Mouse (Mus musculus): Measurements from ENCODE around the gene Ell.

Ell gene

GRCm38 (mm10) chr8:70598722-70599121 lies 59.5 kb downstream of the Ell start:
- DNase-seq (ENCODE audit: low read depth), result no peak

GRCm38 (mm10) chr8:70599507-70600290 lies 60.4 kb downstream of the Ell start:
- DNase-seq (ENCODE audit: low read depth), result no peak

GRCm38 (mm10) chr8:70600473-70601270 lies 61.4 kb downstream of the Ell start:
- DNase-seq (ENCODE audit: low read depth), result no peak

GRCm38 (mm10) chr8:70601271-70601649 lies 62.0 kb downstream of the Ell start:
- no peak for DNase-seq (ENCODE audit: low read depth)

GRCm38 (mm10) chr8:70602139-70602811 lies 63.0 kb downstream of the Ell start:
- no peak for DNase-seq (ENCODE audit: low read depth)

GRCm38 (mm10) chr8:70604558-70604957 lies 65.3 kb downstream of the Ell start:
- DNase-seq (ENCODE audit: low read depth), result no peak

GRCm38 (mm10) chr8:70605871-70606779 lies 66.9 kb downstream of the Ell start:
- DNase-seq (ENCODE audit: low read depth), result no peak

- DNase-seq (ENCODE audit: low read depth), result no peak
These were observed 67.7 kb downstream of the Ell start for GRCm38 (mm10) chr8:70606780-70607602.

- no peak for DNase-seq (ENCODE audit: low read depth)
These were observed 68.3 kb downstream of the Ell start for GRCm38 (mm10) chr8:70607603-70607897.

GRCm38 (mm10) chr8:70607898-70608748 lies 68.9 kb downstream of the Ell start:
- DNase-seq (ENCODE audit: low read depth), result no peak

- DNase-seq (ENCODE audit: low read depth), result no peak
These were observed 69.6 kb downstream of the Ell start, which contains the start of gene Ssbp4 for GRCm38 (mm10) chr8:70608749-70609367. Gene Ssbp4 (minus strand): TSS chr8:70608872.

GRCm38 (mm10) chr8:70609368-70609848 lies 70.2 kb downstream of the Ell start:
- no peak for DNase-seq (ENCODE audit: low read depth)

- DNase-seq (ENCODE audit: low read depth), result no peak
These were observed 70.9 kb downstream of the Ell start for GRCm38 (mm10) chr8:70609849-70610795.

- no peak for DNase-seq (ENCODE audit: low read depth)
These were observed 71.8 kb downstream of the Ell start for GRCm38 (mm10) chr8:70610796-70611771.

- DNase-seq (ENCODE audit: low read depth), result no peak
These were observed 72.6 kb downstream of the Ell start for GRCm38 (mm10) chr8:70611849-70612248.

- DNase-seq (ENCODE audit: low read depth), result no peak
These were observed 74.5 kb downstream of the Ell start for GRCm38 (mm10) chr8:70613763-70614162.

- no peak for DNase-seq (ENCODE audit: low read depth)
These were observed 75.2 kb downstream of the Ell start for GRCm38 (mm10) chr8:70614469-70614868.

Data from c-Kit-positive CD71-negative TER-119-negative erythroid progenitor cells, embryonic 14.5 days (primary cell).